Mouse (Mus musculus) bone marrow macrophage, adult 2 months (primary cell): ENCODE results near the gene Cpeb1. TPM values are rescaled to one million over a fixed set of nuclear protein-coding genes. Genes with fewer than 3 reads are reported as not detected.

Experiments used
- H3K27ac ChIP-seq: 2 replicates; pipeline ENCODE4 v1.5.1; 2012; ENCODE audit warnings: low read depth, low read length; ENCODE audit not compliant: insufficient read depth
- H3K4me1 ChIP-seq: 2 replicates; pipeline ENCODE4 v1.6.1; 2012; ENCODE audit warnings: low read length; ENCODE audit not compliant: control insufficient read depth, insufficient read depth
- H3K4me3 ChIP-seq: 2 replicates; pipeline ENCODE4 v1.5.1; 2012; ENCODE audit warnings: mild to moderate bottlenecking, low read length, moderate library complexity; ENCODE audit not compliant: insufficient read depth
- CTCF ChIP-seq: IDR thresholded peaks from 2 replicates; pipeline ENCODE4 v1.5.1; 2012; ENCODE audit warnings: low read depth, mild to moderate bottlenecking, low read length, moderate library complexity
- POLR2A ChIP-seq: IDR thresholded peaks from 2 replicates; pipeline ENCODE4 v1.6.1; 2012; ENCODE audit warnings: mild to moderate bottlenecking, low read depth, low read length, borderline replicate concordance
- polyA plus RNA-seq: library from polyadenylated mRNA; stranded (reverse); fragments of >200 nt; gene quantifications from 2 replicates; pipeline ENCODE4 v1.2.4, GENCODE M21; 2012; ENCODE audit not compliant: missing spikeins, insufficient read depth, insufficient read length

Cpeb1 gene
- polyA plus RNA-seq, 1 experiment: 0.97 TPM

DNA sequence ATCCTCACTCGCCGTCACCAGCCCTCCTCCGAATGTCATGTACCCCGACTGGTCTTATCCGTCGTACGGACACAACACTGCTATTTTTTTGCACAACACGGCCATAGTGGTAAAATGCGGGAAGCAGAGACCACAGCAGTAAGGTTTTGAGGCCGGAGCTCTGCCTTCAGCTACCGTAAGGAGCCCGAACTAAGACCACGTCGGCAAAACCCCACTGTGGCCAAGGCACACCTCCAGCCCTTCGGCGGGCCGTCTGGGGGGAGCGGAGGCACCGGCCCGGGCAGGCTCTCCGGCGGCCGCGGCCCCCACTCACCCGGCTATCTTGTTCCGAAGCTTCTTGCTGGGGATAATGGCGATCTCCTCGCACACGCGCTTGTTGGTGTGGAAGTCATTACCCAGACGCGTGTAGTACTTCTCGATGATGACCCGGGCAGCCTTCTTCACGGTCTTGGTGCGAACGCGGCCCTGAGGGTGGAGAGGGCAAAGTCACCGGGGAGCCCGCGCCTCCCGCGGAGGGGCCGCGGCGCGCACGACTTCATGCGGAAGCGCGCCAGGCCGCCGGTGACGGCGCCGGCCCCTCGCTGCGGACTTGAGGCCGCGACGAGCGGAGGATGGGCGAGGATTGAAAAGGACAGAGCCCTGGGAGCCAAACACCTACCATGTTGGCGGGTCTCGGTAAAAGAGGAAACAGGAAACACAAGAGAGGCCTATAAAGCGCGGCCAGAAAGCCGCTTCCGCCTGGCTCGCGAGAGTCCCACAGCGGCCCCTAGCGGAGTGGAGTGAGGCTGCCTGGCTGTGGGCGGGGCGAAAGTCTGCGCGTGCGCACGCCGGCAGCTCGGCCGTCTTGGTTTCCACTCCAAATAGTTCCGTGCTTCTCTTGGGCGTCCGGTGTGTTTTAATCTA lies 110.5 kb downstream of the Cpeb1 start, which contains the start of gene Rps17:
TSS of gene Rps17 (minus strand) at position 711 of the 903 bp plus-strand sequence.
- Histone ChIP-seq H3K4me1 (peaks cover 33% of the 10 kb centered on the region), H3K4me3 (peak within 1 kb of the TSS; percentile 100), H3K27ac (peak within 1 kb of the TSS; percentile 62)
- TF ChIP-seq POLR2A (no peak), CTCF (peak; percentile 43; the same call in 1 of the 2 replicates)

DNA sequence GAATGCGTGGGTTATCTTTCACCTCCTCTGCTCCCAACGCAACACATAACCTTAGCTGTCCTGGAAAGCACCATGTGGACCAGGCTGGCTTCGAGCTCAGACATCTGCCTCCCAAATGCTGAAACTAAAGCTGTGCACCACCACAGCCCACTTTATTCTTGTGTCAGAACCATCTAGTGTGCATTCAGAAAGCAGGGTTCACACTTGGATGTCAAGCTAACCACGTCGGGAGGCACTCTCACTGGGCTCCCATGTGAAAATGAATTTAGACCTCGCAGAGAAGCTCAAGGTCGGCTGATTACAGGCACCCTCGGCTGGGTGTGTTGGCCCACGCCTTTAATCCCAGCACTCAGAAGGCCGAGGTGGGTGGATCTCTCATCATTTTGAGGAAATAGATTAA lies 111.4 kb downstream of the Cpeb1 start:
- H3K4me3 ChIP-seq: peak overlapping the region; percentile 100
- peaks cover 33% of the 10 kb centered on the region for H3K4me1 ChIP-seq
- 0 out of 2 replicates have a peak overlapping the region, but pooled peaks have one; percentile 62 for H3K27ac ChIP-seq
- TF ChIP-seq POLR2A: no peak
- no peak for TF ChIP-seq CTCF

DNA sequence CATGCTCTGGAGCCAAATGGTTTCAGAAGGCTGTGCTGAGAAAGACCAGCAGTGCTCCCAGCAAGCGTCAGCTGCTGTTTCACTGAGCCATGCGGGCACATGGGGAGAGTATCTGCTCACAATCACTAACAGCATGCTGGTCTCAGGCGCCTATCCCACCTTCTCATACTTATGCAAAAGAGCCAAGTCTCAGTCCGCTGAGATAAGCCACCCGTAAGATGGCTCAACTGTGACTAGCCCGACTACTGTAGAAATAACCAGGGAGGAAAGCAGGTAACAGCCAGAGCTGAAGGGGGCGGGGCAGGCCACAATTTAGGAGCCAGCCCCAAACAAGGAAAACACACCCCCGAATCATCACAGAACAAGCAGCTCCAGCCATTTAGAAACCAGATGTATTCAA lies 111.9 kb downstream of the Cpeb1 start:
- no peak for TF ChIP-seq POLR2A
- TF ChIP-seq CTCF: no peak
- Histone ChIP-seq H3K4me3 (peak overlapping the region; percentile 100), H3K27ac (no peak overlapping the region), H3K4me1 (peaks cover 33% of the 10 kb centered on the region)

DNA sequence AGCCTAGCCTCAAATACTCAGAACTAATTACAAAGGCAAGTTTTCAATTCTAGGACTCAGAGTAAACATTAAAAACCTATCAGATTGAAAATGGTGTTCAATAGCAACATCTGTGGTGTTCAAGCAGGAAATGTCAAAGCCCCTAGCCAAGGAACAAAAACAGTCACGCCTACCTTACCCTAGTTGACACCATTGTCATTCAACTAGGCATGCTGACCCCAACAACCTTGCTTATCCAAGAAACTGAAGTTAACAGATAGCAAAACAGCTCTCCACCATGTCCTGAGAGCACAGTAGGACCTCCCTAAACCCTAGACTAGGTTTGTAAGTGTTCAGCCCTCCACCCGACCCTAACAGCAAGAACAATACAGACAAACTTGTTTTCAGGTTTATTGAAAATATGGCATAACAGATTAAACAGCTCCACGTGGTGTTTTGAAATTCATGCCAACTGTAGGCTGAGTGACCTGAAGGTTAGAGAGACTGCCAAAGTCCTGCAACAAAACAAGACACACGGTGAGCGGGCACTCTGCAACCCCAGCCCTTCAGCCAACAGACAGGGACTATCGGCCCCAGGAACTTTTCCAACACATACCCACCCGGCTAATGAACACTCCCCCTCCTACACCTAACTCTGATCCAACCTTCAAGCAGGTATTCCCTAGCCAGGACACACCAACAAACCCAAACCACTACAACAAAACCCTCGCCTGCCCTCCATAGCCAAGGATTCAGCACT lies 112.7 kb downstream of the Cpeb1 start:
- Histone ChIP-seq H3K27ac (0 out of 2 replicates have a peak overlapping the region, but pooled peaks have one; percentile 4), H3K4me1 (peaks cover 26% of the 10 kb centered on the region), H3K4me3 (peak overlapping the region; percentile 100)
- TF ChIP-seq CTCF (no peak), POLR2A (no peak)

DNA sequence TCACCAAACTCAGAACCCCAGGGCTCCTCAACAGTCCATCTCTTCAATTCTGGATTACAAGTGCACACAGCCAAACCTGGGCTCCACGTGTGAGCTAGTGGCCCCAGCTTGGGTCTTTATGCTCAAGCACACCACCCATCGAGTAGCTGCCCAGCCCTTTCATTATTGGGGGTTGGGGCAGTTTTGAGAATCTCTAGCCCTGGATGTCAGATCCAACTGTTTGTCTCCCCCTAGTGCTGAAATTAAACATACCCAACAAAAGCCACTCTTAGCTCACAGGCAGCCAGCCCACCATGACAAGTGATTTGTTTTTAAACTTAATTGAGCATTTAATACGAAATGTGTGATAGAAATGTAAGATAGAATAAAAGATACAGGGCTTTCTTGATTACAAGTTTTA lies 113.7 kb downstream of the Cpeb1 start:
- Histone ChIP-seq H3K4me1 (peaks cover 17% of the 10 kb centered on the region), H3K27ac (no peak overlapping the region), H3K4me3 (no peak overlapping the region)
- TF ChIP-seq CTCF: peak; percentile 26; the same call in 1 of the 2 replicates
- no peak for TF ChIP-seq POLR2A

DNA sequence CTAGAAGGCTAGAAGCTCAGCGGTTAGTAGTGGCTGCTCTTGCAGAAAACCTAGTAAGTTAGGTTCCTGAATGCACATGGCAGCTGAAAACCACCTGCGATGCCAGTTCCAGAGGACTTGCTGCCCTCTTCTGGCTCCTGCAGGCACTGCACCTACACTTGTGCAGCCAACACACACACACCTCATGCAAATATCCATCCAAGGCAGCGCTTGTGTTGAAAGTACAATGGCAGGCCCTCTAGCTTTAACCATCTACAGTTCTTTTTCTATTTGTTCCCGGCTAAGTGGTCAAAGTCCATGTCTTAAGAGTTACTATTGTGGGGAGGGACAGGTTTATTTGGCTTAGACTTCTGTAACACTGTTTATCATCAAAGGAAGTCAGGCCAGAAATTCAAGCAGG lies 115.5 kb downstream of the Cpeb1 start:
- Histone ChIP-seq H3K4me1 (peaks cover 5% of the 10 kb centered on the region; the same call in 1 of the 2 replicates), H3K27ac (no peak overlapping the region), H3K4me3 (no peak overlapping the region)
- TF ChIP-seq CTCF (peak; percentile 50; the same call in 1 of the 2 replicates), POLR2A (no peak)

DNA sequence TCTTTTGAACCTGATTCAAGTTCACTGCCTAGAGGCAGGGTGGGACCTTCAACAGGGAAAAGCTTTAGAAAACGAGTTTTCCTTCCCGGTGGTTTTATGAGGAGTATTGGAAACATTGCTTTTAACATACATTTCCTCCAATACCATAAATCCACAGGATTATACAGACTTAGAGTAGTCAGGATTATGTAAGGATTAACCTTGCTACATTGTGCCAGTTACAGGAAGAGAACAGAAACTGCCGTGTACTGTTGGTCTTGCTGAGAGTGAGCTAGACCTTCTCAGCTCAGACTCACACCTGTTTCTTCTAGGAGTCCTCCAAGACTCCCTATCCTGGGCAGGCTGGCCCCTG lies 116.8 kb downstream of the Cpeb1 start:
- no peak overlapping the region for H3K4me3 ChIP-seq
- no peak overlapping the region for H3K27ac ChIP-seq
- TF ChIP-seq POLR2A: no peak
- no peak for TF ChIP-seq CTCF
- H3K4me1 ChIP-seq: peaks cover 5% of the 10 kb centered on the region; the same call in 1 of the 2 replicates

DNA sequence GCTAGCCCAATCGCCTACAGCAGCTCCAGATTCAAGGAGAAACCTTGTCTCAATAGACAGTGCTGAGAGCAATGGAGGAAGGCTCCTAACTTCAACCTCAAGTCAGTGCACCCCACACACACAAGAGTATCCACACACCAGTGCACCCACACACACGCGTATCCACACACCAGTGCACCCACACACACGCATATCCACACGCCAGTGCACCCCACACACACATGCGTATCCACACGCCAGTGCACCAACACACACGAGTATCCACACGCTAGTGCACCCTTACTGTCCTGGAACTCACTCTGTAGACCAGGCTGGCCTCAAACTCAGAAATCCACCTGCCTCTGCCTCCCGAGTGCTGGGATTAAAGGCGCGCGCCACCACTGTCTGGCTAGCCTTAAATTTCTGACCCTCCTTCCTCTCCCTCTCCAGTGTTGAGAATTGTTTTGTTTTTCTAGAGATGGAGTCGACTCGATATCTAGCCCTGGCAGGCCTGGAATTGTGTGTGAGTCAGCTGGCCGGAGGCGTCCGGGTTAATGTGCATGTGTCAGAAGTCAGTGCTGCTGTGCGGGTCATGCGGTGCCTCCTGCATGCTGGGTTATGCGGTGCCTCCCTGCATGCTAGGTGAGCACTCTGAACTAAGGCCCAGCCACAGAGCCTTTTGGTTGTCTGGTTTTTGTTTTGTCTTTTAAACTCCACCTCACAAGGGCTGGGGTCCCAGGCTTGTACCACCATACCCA lies 117.3 kb downstream of the Cpeb1 start:
- TF ChIP-seq POLR2A (no peak), CTCF (no peak)
- Histone ChIP-seq H3K27ac (no peak overlapping the region), H3K4me3 (no peak overlapping the region), H3K4me1 (peaks cover 5% of the 10 kb centered on the region; the same call in 1 of the 2 replicates)

DNA sequence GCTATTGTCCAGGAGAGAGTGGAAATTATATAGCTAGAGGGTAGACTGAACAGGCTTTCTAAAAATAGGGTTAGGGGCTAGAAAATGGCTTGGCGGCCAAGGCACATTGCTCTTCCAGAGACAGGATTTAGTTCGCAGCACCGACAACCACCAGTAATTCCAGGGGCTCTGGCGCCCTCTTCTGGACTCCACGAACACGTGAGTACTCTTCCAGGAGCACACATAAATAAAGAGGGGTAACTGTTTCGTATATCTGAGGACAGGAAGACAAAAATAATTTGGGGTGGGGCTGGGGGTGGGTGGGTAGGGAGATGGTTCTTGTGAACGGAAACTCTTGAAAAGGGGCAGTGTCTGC lies 118.9 kb downstream of the Cpeb1 start:
- Histone ChIP-seq H3K27ac (no peak overlapping the region), H3K4me1 (no peaks in the 10 kb centered on the region), H3K4me3 (no peak overlapping the region)
- TF ChIP-seq CTCF (peak; percentile 70), POLR2A (no peak)
